Mouse (Mus musculus) granulocyte monocyte progenitor cell, adult 5-6 weeks (primary cell): ENCODE data around the gene Dppa2. TPM values are rescaled to one million over a fixed set of nuclear protein-coding genes. Genes with fewer than 3 reads are reported as not detected.
A peak's percentile ranks its signal among the peaks of the same experiment; 100 is the strongest.

Experiments
- ATAC-seq: replicated peaks from 2 replicates; pipeline ENCODE4 v1.8.0; 2016; ENCODE audit warnings: mild to moderate bottlenecking, moderate TSS enrichment, inconsistent platforms; ENCODE audit not compliant: poor library complexity, severe bottlenecking
- total RNA-seq, 2 experiments: library from RNA; stranded (forward) in 1 of 2; stranded (reverse) in 1 of 2; fragments of 200-712, 200-1000 nt in 1 of 2; fragments of >200 nt in 1 of 2; fragmentation: Nextera tagmentation in 1 of 2; gene quantifications; 2 replicates each; pipeline ENCODE4 v1.2.3; 2014 to 2017

Gene Dppa2
- total RNA-seq, 2 experiments from 2014 or later = not detected

DNA sequence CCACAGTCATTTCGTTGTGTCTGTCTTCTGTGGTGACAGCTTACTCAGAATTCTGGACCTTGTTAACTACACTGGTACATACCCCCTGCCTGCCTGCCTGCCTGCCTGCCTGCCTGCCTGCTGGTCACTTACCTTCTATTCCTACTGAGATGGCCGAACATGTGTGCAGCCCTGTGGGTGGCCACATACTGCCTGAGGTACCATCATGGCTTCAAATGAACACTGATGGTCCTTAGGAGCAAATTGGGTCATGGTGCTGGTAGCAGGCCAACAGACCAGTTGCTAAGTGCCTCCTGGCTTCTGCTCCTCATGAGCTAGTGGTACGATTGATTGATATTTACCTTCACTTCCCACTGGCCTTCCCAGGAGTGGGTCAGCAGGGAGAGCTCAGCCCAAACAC lies 28.1 kb downstream of the Dppa2 start:
- ATAC-seq = no peak

DNA sequence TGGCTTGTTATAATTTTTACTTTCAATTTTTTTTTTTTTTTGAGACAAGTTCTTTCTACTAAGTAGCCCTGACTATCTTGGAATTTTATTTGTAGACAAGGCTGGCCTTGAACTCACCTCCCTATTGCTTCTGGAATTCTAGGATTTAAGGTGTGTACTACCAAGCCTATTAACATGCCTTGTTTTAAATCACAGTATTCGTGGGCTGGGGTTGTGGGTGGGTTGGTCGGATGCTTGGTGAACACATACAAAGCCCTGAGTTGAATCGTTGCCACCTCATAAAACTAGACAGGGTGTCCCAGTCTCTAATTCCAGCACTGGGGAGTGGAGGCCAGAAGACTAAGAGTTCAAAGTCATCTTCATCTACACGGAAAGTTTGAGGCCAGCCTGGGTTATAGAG lies 31.6 kb downstream of the Dppa2 start:
- no peak for ATAC-seq

DNA sequence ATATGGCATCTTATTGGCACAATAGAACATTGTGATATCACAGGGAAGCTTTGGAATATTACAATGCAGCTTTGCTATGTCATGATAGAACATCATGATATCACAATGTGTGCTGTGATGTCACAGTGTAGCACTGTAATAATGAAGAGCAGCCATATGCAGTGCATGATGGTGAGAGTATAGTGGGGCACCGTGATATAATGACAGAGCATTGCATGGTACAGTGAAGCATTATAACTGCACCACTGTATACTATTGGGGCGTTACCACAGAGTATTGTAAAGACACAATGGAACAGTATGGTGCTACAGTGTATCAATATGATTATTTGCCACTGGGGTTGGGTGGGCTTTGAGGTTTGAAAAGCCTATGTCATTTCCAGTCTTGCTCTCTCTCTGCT lies 40.5 kb downstream of the Dppa2 start:
- ATAC-seq = no peak

DNA sequence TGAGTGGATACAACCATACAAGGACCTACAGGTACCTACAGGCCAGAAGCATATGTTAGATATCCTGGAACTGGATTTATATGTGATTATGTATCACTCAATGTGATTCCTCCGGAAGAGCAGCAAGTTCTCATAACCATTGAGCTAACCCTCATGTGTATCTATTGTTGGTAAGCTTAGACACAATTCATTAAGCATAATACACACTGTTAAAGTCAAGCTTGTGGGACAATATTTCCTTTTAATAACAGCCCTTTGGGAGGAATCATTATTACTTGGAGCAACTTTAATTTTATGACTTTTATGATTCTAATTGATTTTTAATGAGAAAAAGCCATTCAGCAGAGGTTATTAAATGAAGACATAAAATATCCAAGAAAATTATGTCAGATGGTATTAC lies 43.5 kb downstream of the Dppa2 start:
- no peak for ATAC-seq

DNA sequence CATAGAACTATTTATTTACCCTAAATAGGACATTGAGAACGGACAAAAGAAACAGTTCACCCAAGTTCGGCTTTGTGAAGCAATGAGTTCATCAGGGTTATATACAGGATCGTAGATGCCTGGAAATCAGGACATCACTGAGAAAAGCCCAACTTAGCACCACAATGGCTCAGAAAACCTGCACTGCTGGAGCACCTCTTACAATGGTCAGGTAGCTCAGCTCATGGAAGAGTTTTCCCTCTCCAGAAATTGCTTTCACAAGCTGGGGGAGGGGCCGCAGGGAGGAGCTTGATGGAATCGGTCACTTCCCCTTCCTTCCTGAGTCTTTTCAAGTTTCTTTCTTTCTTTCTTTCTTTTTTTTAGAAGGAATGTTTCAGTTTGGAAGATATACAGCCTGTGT lies 52.0 kb downstream of the Dppa2 start:
- no peak for ATAC-seq

DNA sequence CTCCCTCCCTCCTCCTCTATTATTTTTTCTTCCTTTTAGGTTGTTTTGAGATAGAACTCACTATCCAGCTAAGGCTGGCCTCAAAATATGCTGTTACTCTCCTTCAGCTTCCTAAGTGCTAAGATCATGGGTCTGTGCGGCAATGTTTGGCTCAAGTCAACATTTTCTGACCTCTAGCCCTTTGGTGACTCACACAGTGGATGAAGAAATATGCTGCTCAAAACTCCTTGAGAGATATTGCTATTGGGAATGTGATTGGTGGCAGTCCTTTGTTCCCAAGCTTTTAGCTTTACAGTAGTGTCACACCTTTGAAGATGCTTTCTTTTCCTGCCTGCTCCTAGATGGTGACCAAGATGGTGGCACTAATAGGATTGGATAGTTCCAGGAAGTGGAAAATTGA lies 52.7 kb downstream of the Dppa2 start:
- no peak for ATAC-seq

DNA sequence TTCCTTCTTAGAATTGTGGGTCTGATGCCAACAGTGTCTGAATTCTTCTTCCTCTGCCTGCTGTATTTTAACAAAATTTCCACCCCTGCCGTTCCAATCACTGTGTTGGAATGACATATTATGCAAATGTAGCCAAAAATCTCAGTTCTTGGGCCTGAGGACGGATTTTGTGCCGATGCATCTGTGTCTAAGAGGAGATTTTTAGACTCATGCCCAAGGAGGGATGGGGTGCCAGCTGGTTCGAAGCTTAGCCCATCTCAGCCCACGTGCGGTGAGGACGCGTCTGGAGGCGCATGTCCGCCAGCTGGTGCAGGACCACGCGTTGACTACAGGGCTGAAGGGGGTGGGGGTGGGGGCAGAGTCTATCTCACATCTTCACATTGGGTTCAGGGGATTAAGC lies 57.2 kb downstream of the Dppa2 start:
- no peak for ATAC-seq

DNA sequence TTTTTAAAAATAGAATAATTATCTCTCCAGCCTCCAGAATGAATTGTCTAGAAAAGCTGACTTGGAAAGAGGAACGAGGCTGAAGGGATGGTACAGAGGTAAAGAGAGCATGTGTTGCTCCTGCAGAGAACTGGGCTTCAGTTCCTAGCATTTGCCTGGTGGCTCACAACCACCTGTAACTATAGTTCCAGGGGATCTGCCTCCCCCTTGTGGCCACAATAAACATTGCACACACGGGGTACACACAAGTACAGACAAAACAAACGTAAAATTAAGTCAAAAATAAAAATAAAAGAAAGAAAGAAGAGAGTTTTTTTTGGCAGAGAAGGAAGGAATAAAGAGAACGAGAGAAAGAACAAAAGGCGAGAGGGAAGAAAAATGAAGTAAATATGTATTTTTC lies 63.1 kb downstream of the Dppa2 start:
- 0 out of 2 replicates have a peak, but pooled peaks have one; percentile 30 for ATAC-seq

DNA sequence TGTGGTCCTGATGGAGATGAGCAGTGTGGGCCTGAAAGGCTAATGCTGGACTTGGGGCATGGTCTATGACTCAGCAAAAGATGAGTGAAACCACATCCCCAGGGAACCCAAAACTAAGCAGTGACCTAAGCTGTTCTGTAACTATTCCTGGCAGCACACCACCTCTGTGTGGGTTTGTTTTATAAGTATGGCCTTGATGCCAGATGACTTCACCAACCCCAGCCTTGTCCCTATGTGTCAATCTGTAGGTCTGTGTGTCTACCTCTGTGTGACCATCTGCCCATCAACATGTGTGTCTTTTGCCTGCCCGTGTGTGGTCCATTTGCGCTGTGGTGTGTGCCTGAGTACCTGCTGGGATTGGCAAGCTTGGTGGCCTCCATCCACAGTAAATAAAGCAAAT lies 64.4 kb downstream of the Dppa2 start:
- no peak for ATAC-seq

Other genes starting within 250 kb of the Dppa2 start
- gene Dppa4, start 20.2 kb upstream of the Dppa2 start, total RNA-seq (2014; fragmentation: Nextera tagmentation) = not detected in 2 replicates
- not detected in 2 replicates for gene Dppa4, start 20.2 kb upstream of the Dppa2 start, total RNA-seq (2017)
- not detected in 2 replicates for gene Gm5485, start 108.5 kb downstream of the Dppa2 start, total RNA-seq (2014; fragmentation: Nextera tagmentation)
- gene Gm5485, start 108.5 kb downstream of the Dppa2 start, total RNA-seq (2017) = not detected in 2 replicates
- gene Morc1, start 127.3 kb downstream of the Dppa2 start, total RNA-seq (2014; fragmentation: Nextera tagmentation) = not detected in 2 replicates
- gene Morc1, start 127.3 kb downstream of the Dppa2 start, total RNA-seq (2017) = not detected in 2 replicates